9 mouse cellular contexts compared by ENCODE assay signal in the genomic region with DNA sequence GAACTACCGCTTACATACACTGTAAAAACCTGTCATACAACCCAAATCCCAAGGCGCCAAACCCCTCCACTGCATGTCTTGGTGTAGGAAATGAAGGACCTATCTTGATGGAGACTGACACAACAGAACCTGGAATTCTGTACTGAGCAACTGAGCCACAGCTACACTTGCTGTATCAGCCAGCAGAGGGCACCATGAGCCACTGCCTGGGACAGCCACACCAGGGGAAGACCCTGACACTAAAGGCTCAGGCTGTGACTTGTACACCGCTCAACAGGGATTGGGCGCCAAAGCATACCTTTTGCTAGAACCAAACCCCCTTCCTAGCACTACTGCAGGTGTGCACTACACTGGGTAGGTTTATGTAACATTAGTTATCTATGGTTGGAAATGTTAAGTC.
DNase-seq lines count a peak whose midpoint lies in the region; ATAC-seq and TF ChIP-seq lines count a peak whose summit lies in the region.
"Had no signal": no experiment of that assay in that cellular context is flagged by ENCODE, and none has a peak within 500 bp of the region (broad histone marks: within the 10 kb centered on the region; RNA-seq: fewer than 3 reads in every experiment).

No protein-coding gene starts in this region.

- 73% methylated on average over 4 of the region's 4 CpGs for WGBS in heart, embryonic 10.5 days
- 71% methylated on average over 4 of the region's 4 CpGs for WGBS in forebrain, embryonic 16.5 days
- WGBS in hindbrain, embryonic 13.5 days, result 86% methylated on average over 4 of the region's 4 CpGs
- WGBS in small intestine, adult 2 months, result 87% methylated on average over 4 of the region's 4 CpGs

- peaks cover 6% of the 10 kb centered on the region; the same call in 1 of the 2 replicates for H3K27me3 ChIP-seq in heart, embryonic 10.5 days (ENCODE audit: insufficient read depth, poor library complexity, severe bottlenecking)
- H3K27me3 ChIP-seq in forebrain, embryonic 16.5 days (replicated peaks; ENCODE audit: control insufficient read depth, insufficient read depth, low read length), result no peaks in the 10 kb centered on the region
- no peaks in the 10 kb centered on the region for H3K27me3 ChIP-seq in hindbrain, embryonic 13.5 days
- no peaks in the 10 kb centered on the region for H3K27me3 ChIP-seq in small intestine, adult 2 months (ENCODE audit: control insufficient read depth, insufficient read depth, low read length)

- H3K9me3 ChIP-seq in heart, embryonic 10.5 days, result no peaks in the 10 kb centered on the region
- H3K9me3 ChIP-seq in forebrain, embryonic 16.5 days (ENCODE audit: control insufficient read depth, low read length), result no peaks in the 10 kb centered on the region
- H3K9me3 ChIP-seq in hindbrain, embryonic 13.5 days, result no peaks in the 10 kb centered on the region
- H3K9me3 ChIP-seq: limb, embryonic 13.5 days had no signal

- no peak overlapping the region for H3K9ac ChIP-seq in forebrain, embryonic 16.5 days (replicated peaks; ENCODE audit: low read depth, low read length)
- H3K9ac ChIP-seq in hindbrain, embryonic 13.5 days, result no peak overlapping the region
- H3K9ac ChIP-seq: limb, embryonic 13.5 days had no signal

- peak; percentile 84; the same call in 1 of the 2 replicates for TF ChIP-seq CTCF in small intestine, adult 2 months (IDR thresholded peaks at IDR 0.05; ENCODE audit: extremely low read depth, insufficient read length, insufficient replicate concordance, low read depth, low read length)

- DNase-seq in heart, adult 11 months, result peak; percentile 95
- no peak for DNase-seq in heart, embryonic 10.5 days (ENCODE audit: low spot score)
- peak; percentile 56 for DNase-seq in cerebellum, adult 11-12 months
- DNase-seq in layer of hippocampus, postnatal 14 days (ENCODE audit: low spot score in 2 of 2), result peak; percentile 50 to 76
- DNase-seq in lung, postnatal 4 days, result peak; percentile 60 to 72

- no peak overlapping the region for H3K27ac ChIP-seq in heart, embryonic 10.5 days
- no peak overlapping the region for H3K27ac ChIP-seq in forebrain, embryonic 16.5 days (ENCODE audit: low read length)
- no peak overlapping the region for H3K27ac ChIP-seq in hindbrain, embryonic 13.5 days
- no peak overlapping the region for H3K27ac ChIP-seq in small intestine, adult 2 months (ENCODE audit: insufficient read depth, low read depth, low read length)
- H3K27ac ChIP-seq: limb, embryonic 13.5 days had no signal

- no peak overlapping the region for H3K4me2 ChIP-seq in forebrain, embryonic 16.5 days (ENCODE audit: low read length)
- H3K4me2 ChIP-seq in hindbrain, embryonic 13.5 days, result no peak overlapping the region
- H3K4me2 ChIP-seq: limb, embryonic 13.5 days had no signal

- H3K4me1 ChIP-seq in heart, embryonic 10.5 days, result peaks cover 30% of the 10 kb centered on the region
- H3K4me1 ChIP-seq in forebrain, embryonic 16.5 days (replicated peaks; ENCODE audit: control insufficient read depth, insufficient read depth, low read length), result peaks cover 4% of the 10 kb centered on the region; the same call in 1 of the 2 replicates
- H3K4me1 ChIP-seq in hindbrain, embryonic 13.5 days (replicated peaks), result peaks cover 32% of the 10 kb centered on the region
- no peaks in the 10 kb centered on the region for H3K4me1 ChIP-seq in small intestine, adult 2 months (ENCODE audit: control insufficient read depth, insufficient read depth, insufficient read length, low read length)

- peak; percentile 78 for ATAC-seq in forebrain, embryonic 16.5 days
- peak; percentile 40; the same call in 1 of the 2 replicates for ATAC-seq in hindbrain, embryonic 13.5 days (ENCODE audit: low FRiP score)

- H3K36me3 ChIP-seq in heart, embryonic 10.5 days, result peaks cover 72% of the 10 kb centered on the region
- H3K36me3 ChIP-seq in forebrain, embryonic 16.5 days (ENCODE audit: control insufficient read depth, insufficient read depth), result no peaks in the 10 kb centered on the region
- peaks cover 57% of the 10 kb centered on the region for H3K36me3 ChIP-seq in hindbrain, embryonic 13.5 days
- peaks cover 73% of the 10 kb centered on the region for H3K36me3 ChIP-seq in small intestine, adult 2 months (ENCODE audit: control insufficient read depth, insufficient read depth, low read length)

- H3K4me3 ChIP-seq in heart, embryonic 10.5 days, result no peak overlapping the region
- H3K4me3 ChIP-seq in forebrain, embryonic 16.5 days (replicated peaks; ENCODE audit: low read length), result no peak overlapping the region
- H3K4me3 ChIP-seq in hindbrain, embryonic 13.5 days, result no peak overlapping the region
- no peak overlapping the region for H3K4me3 ChIP-seq in small intestine, adult 2 months (ENCODE audit: low read depth, low read length)
- H3K4me3 ChIP-seq: limb, embryonic 13.5 days had no signal

- no peak for TF ChIP-seq POLR2A in small intestine, adult 2 months (IDR thresholded peaks at IDR 0.05; ENCODE audit: low read depth, low read length)
